12 mouse cellular contexts compared by ENCODE assay signal in the genomic region with DNA sequence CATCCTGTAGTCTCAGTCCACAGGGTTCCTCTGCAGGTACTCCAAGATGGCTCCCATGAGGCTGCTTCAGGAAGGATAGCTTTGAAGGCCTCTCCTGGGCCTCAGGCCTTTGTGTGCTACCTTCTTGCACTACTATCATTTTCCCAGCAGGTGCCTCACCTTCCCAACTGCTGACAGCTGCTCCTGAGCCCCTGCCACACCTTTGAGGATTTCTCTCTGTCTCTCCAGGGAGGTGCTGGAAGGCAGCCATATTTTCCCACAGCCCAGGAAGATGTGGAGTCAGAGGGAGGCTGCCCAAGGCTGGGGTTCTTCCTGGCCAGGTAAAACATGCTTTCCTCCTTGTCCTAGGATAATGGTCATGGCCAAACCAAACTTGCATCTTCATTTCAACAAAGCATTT.
DNase-seq lines count a peak whose midpoint lies in the region; ATAC-seq and TF ChIP-seq lines count a peak whose summit lies in the region.
"Had no signal": no experiment of that assay in that cellular context is flagged by ENCODE, and none has a peak within 500 bp of the region (broad histone marks: within the 10 kb centered on the region; RNA-seq: fewer than 3 reads in every experiment).

No protein-coding gene starts in this region.

- no peaks in the 10 kb centered on the region for H3K27me3 ChIP-seq in heart, embryonic 12.5 days (replicated peaks)
- H3K27me3 ChIP-seq in lung, postnatal 0 days (replicated peaks; ENCODE audit: insufficient read depth, low read length): no peaks in the 10 kb centered on the region
- no peaks in the 10 kb centered on the region for H3K27me3 ChIP-seq in midbrain, embryonic 13.5 days

- H3K9ac ChIP-seq in heart, embryonic 12.5 days: no peak overlapping the region
- no peak overlapping the region for H3K9ac ChIP-seq in lung, postnatal 0 days (replicated peaks; ENCODE audit: low read depth)
- no peak overlapping the region for H3K9ac ChIP-seq in midbrain, embryonic 13.5 days (replicated peaks)
- H3K9ac ChIP-seq: liver, embryonic 14.5 days had no signal

- peak; percentile 59 for DNase-seq in heart, adult 11 months
- DNase-seq in lung, postnatal 0 days (ENCODE audit: low spot score): no peak
- no peak for DNase-seq in lung, adult 18-20 months
- DNase-seq in cerebellum, adult 8-10 months: peak; percentile 63
- DNase-seq in thymus, adult 18-20 months: no peak
- DNase-seq: layer of hippocampus, postnatal 36 days; right cerebral cortex, postnatal 4 days; thymus, postnatal 25 days had no signal

- H3K36me3 ChIP-seq in heart, embryonic 12.5 days: peaks cover 4% of the 10 kb centered on the region; the same call in 1 of the 2 replicates
- no peaks in the 10 kb centered on the region for H3K36me3 ChIP-seq in lung, postnatal 0 days (ENCODE audit: insufficient read depth, low read length)
- H3K36me3 ChIP-seq in midbrain, embryonic 13.5 days: peaks cover 5% of the 10 kb centered on the region

- H3K9me3 ChIP-seq in heart, embryonic 12.5 days (replicated peaks): no peaks in the 10 kb centered on the region
- H3K9me3 ChIP-seq in lung, postnatal 0 days (ENCODE audit: low read length): no peaks in the 10 kb centered on the region
- no peaks in the 10 kb centered on the region for H3K9me3 ChIP-seq in midbrain, embryonic 13.5 days

- no peak overlapping the region for H3K4me3 ChIP-seq in heart, embryonic 12.5 days
- no peak overlapping the region for H3K4me3 ChIP-seq in lung, postnatal 0 days (ENCODE audit: low read depth, low read length)
- H3K4me3 ChIP-seq in midbrain, embryonic 13.5 days (replicated peaks): no peak overlapping the region

- H3K4me2 ChIP-seq in heart, embryonic 12.5 days: no peak overlapping the region
- no peak overlapping the region for H3K4me2 ChIP-seq in lung, postnatal 0 days (replicated peaks; ENCODE audit: low read depth, low read length)
- H3K4me2 ChIP-seq in midbrain, embryonic 13.5 days (replicated peaks): no peak overlapping the region

- H3K4me1 ChIP-seq in heart, embryonic 12.5 days (replicated peaks): no peaks in the 10 kb centered on the region; the same call in 1 of the 2 replicates
- no peaks in the 10 kb centered on the region for H3K4me1 ChIP-seq in lung, postnatal 0 days (ENCODE audit: insufficient read depth, low read depth, low read length)
- H3K4me1 ChIP-seq in midbrain, embryonic 13.5 days (replicated peaks): peaks cover 24% of the 10 kb centered on the region

- ATAC-seq in heart, embryonic 12.5 days (ENCODE audit: insufficient number of reproducible peaks, low FRiP score): no peak
- no peak for ATAC-seq in lung, postnatal 0 days
- ATAC-seq in midbrain, embryonic 13.5 days: peak; percentile 56; the same call in 1 of the 2 replicates
- ATAC-seq in inflammation-experienced regulatory T-cells, adult 6 months: no peak

- no peak for TF ChIP-seq EP300 in lung, postnatal 0 days (IDR thresholded peaks at IDR 0.05)

- peak; percentile 20; the same call in 1 of the 2 replicates for TF ChIP-seq CTCF in lung, postnatal 0 days (IDR thresholded peaks at IDR 0.05)

- H3K27ac ChIP-seq in heart, embryonic 12.5 days (ENCODE audit: poor library complexity, severe bottlenecking): no peak overlapping the region
- no peak overlapping the region for H3K27ac ChIP-seq in lung, postnatal 0 days (ENCODE audit: low read length)
- H3K27ac ChIP-seq in midbrain, embryonic 13.5 days: peak overlapping the region; percentile 37
- H3K27ac ChIP-seq: liver, embryonic 14.5 days had no signal

Comparison
In these comparisons a context has a peak if more than half of its experiments do, and no peak if none do; other contexts are left out.
1. DNase-seq: peak in heart, adult 11 months (single experiment) and cerebellum, adult 8-10 months (single experiment); none in lung, postnatal 0 days (single experiment), lung, adult 18-20 months (0 of 2) and thymus, adult 18-20 months (0 of 2).